Mouse (Mus musculus) cerebellum, postnatal 14 days (tissue): ENCODE measurements at regions not wholly inside any gene's neighbourhood (a gene's known extent, or its start where the extent isn't known, plus 50 kb on each side); places are given as distances from the start of the nearest gene placed in this dataset.

ENCODE experiments used
- DNase-seq, 2 experiments: peaks; one replicate each; pipeline ENCODE4 v3.0.0; 2021; ENCODE audit warnings: mixed read lengths in 2 of 2

DNA sequence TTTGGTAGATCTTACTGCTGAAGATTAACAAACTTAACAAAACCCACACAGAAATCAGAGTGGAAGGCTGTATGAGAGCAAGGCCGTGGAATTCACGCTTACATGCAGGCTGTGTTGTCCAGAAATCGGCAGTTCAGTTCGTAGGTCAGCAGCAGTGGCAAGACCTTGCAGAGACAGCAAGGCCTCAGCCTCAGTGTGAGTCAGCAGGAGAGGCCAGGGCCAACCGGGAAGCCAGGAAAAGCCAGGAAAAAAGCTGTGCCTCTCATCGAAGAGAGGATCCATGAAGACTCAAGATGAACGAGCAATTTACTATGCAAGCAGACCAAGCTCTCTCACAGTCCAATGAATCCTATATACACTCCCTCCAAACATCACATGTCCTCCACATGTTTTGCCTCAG is 103.4 kb upstream of the 1700021F07Rik start:
- DNase-seq: no peak

DNA sequence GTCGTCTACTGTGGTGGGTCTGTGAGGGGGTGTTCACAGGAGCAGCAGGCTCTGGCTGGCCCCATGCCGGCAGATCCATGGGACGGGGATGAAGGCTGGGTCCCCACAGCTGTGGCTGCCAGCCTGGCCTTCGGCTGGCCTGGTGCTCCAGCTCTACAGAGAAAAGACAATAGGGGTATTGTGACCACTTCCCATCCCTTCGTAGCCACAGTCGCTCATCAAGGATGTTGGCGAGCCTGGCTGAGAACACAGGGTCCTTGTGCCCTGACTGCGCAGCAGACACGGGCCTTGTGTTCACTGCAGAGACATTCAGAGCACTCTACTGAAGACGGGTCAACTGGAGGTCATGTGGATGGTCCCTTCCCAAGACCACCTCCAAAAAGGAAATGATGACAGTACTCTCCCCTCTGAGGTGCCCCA is 102.4 kb upstream of the 1700021F07Rik start:
- DNase-seq: peak in 1 of 2 experiments; percentile 42

- DNase-seq: peak in 1 of 2 experiments; percentile 10
These were observed 101.9 kb upstream of the 1700021F07Rik start for GRCm38 (mm10) chr2:173420481-173420880.

DNA sequence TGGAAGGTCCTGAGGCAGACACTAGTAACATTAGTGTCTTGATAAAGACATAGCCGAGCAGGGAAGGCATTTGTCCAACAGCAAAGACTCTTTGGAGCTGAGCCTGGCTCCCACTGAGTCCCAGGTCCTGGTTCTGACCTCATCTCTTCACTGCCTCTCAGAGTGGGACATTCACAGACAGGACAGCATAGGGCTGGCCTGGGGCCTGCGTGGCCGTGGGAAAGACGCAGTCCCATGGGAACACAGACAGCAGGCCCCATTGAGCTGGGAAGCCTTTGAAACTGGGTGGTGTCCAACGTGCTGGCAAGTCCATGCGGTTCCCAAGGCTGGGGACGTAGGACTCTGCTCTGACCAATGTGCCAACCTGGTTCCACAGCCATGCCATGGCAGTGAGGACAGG is 97.5 kb upstream of the 1700021F07Rik start:
- peak; percentile 76 to 77 for DNase-seq

DNA sequence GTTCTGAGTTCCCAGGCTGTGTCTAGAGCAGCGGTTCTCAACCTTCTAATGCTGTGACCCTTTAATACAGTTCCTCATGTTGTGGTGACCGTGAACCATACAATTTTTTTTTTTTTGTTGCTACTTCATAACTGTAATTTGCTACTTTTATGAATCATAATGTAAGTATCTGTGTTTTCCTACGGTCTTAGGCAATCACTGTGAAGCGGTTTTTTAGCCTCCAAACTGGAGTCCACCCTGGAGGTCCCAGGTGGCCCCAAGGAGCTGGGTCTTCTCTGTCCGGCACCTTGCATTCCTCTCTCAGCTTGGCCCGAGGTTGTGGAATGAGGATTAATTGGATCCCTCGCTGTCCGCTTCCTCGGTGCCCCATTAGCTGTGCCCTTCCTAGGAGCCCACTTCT is 96.6 kb upstream of the 1700021F07Rik start:
- no peak for DNase-seq

DNA sequence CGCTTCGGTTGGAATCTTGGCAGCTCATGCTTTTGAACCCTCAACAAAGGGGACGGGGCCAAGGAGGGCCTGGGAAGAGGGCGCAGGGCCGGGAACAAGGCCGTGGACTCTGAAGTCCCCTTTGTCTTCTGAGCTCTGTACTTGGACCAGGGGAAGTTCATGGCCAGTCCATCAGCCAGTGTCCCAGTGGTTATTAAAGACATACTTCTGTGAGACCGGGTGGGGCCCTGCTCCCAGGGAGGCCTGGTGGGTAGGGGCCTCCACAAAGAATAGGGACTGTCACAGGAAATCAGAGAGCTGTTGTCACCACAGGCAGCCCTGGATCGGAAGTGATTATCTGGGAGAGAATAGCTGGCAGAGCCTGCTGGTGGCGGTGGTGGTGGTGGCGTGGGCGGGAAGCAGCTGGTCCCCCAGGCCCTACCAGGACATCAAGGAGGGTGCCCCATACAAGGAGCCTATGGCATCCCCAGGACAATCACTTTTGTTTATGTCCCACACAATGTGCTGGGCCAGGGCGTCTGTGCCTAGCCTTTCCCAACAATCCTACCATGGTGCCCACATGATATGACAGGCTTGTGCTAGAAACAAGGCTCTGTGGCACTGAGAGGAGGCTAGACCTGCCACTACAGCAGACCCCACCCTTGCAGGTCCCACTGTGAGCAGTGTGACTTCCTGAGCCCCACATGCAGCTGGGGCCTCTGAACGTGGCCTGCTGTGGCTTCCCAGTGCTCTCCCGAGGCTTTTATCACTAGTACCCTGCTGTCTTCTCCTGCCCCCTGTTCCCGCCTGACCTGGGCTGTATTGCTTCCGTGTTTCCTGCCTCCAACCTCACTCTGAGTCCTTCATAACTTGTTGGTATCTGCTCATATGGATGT is 96.0 kb upstream of the 1700021F07Rik start:
- DNase-seq: no peak

- peak; percentile 41 to 63 for DNase-seq
These were observed 94.4 kb upstream of the 1700021F07Rik start for GRCm38 (mm10) chr2:173427888-173428450.

GRCm38 (mm10) chr2:173431841-173432240 is 90.5 kb upstream of the 1700021F07Rik start:
- no peak for DNase-seq

DNA sequence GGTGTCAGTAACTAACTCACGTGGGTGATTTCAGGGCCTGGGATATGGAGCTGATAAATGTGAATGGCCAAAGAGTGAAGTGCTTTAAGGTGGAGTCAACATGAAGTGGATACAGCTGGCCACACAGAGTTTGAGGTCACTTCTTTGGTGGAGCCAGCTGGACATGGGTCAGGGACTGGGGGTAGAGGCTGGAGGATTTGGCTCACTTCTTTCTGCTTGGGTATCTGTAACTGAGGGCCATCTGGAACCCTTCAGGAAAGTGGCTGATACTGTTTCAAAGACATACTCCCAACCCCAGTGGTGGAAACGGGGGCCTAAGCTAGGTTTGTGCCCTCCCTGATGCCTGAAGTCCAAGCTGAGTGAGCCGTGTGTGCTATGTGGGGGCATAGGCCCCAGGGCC is 90.1 kb upstream of the 1700021F07Rik start:
- DNase-seq: no peak

DNA sequence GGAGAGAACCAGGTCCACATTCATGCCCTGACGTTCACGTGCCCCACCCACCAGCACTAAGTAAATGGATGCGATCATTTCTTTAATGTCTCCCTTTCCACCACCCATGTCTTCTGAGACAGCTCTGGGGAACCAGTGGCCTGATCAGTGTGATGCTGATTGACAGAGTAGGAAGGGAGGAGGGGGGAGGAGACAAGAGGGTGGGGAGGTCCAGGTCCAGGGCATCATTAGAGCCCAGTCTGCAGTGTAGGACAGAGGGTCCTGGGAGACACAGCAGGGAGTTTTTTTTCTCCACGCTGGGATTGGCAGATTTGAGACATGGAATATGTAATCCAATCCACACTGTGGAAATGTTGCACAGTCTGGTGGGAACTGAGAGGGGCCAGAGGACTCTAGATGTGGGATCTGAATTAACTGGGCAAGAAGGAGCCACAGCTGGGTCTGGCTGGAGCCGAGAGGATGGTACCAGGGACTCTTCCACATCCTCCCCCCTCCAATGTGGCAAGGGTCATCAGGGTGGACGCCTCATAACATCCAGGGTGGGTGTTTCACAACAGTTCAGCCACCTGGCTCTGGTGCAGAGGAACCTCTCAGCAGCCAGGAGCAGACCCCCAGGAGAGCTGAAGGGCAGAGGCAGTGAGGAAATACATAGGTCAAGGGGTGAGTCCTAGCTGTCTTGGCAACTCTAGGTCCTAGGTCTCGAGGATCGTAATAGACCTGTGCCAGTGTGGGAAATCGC is 89.3 kb upstream of the 1700021F07Rik start:
- no peak for DNase-seq

DNA sequence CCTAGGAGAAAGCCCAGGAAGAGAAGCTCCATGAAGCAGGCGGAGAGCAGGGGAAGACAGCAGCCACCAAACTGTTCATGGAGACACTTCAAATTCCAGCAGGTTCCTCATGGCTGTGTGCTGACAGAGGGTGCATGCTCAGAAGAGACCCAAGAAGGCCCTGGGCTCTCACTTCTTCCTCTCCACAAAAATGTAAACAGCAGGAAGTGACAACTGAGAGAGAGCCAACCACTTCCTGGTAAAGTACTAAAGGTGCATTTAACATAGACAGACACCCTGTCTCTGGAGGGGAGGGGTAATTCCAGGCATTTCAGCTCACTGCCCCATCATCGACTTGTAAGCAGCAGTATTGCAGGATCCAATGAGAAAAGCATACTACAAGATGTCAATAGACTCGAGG is 85.8 kb upstream of the 1700021F07Rik start:
- no peak for DNase-seq

GRCm38 (mm10) chr2:173439031-173439430 is 83.4 kb upstream of the 1700021F07Rik start:
- DNase-seq: peak; percentile 33 to 35

DNA sequence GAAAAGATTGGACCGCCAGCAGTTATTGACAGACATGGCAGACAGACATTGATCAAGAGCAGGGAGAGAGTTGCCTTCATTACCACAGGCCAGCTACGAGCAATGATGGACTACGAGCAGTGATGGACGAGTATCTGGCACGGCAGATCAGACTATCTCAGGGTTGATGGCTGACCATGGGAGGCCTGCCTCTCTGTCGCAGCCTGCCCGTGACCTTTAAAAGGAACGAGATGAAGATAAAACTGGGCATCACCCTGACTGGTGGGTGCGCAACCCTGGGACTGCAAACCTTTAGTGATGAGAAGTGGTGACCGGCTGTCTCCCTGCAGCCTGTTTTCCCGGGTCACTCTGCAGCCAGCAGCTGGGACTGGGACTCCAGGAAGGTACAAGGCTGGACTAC is 80.3 kb upstream of the 1700021F07Rik start:
- no peak for DNase-seq

DNA sequence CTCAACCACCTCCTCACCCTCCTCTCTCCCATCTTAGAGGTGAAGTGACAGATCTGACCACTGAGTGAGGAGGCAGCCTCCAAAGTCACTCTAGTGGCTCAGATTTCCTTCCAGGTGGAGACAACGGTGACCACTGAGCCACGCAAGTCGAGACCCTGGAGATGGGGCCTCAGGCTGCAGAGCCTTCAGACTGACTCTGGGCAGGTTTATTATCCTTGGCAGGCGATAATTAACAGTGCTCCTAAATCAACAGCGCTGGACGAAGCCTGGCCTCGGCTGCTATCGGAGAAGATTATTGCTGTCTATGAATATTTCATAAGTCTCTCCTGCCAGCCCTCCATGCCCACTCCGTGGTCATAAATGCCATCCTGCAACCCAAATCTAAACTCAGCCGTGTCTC is 79.1 kb upstream of the 1700021F07Rik start:
- DNase-seq: no peak

GRCm38 (mm10) chr2:173444386-173444785 is 78.0 kb upstream of the 1700021F07Rik start:
- DNase-seq: no peak

DNA sequence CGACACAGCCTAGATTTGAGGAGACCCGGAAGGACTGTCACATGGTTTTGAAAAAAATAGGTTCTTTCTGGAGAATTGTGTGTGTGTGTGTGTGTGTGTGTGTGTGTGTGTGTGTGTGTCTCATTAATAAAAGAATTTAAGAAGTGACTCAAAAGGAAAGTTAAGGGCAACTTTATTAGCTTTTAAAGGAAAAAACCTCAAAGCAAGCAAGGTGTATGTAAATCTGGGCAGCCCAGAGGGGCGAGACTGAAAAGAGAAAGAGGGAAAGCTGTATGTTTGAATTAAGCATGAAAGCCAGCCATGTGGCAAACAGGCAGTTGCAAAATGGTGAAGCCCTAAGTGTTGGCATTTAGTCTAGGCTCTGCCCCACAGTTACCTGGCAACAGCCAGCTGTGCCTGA is 77.3 kb upstream of the 1700021F07Rik start:
- no peak for DNase-seq

- no peak for DNase-seq
These were observed 73.7 kb upstream of the 1700021F07Rik start for GRCm38 (mm10) chr2:173448546-173449187.

GRCm38 (mm10) chr2:173449198-173449597 is 73.2 kb upstream of the 1700021F07Rik start:
- no peak for DNase-seq

- DNase-seq: no peak
These were observed 70.3 kb upstream of the 1700021F07Rik start for GRCm38 (mm10) chr2:173451993-173452481.

- no peak for DNase-seq
These were observed 69.6 kb upstream of the 1700021F07Rik start for GRCm38 (mm10) chr2:173452800-173453199.

DNA sequence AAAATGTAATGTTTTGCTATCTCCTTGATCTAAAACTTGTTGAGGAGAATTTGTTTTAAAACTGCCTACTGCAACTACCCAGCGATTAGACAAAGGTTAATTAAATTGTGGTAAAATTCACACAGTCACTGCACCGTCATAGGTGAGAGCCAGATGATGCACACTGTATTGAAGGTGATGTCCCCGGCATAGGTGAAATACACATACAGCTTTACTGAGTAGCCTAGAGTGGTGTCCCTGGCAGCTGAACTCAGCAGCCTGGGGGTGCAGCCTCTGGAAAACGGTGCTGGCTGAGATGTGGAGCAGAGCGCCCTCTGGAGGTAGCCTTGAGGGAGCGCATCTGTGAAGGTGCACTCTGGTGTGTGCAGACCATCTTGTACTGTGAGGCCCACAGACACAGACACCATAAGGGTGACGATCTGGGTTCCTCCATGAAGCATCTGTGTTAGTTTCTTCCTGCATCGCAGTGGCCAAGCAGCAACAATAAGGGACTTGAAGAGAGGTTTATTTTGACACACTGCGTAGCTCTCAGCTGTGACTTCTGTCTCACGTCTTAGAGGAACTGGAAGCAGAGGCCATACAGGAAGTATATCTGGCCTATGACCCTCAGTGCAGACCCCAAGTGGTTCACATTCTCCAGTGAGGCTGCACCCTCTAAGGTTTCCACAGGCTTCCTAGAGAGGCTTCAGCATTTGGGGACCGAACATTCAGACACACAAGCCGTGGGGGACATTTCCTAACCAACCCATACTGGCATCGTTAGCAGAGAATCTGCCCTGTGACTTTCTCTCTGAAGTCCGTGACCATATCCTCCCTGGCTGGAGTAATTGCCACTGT is 68.6 kb upstream of the 1700021F07Rik start:
- peak; percentile 28 to 48 for DNase-seq

DNA sequence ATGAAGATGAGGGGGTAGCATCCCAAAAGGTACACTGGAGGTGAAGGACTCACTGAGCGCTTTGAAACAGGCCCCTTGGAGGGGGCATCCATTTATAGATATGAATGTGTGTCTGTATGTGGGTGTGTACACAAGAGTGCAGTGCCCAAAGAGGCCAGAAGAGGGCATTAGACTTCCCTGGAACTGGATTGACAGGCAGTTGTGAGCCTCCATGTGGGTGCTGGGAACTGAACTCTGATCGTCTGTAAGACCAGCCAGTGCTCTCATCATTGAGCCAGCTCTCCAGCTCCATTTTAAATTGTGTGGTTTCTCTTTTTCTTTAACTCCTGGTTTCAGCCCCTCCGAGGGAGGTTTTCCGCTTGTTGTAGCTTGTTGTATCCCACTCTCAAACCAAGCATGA is 67.6 kb upstream of the 1700021F07Rik start:
- DNase-seq: no peak
